Mouse (Mus musculus) fibroblast of lung, adult 2 months (primary cell): ENCODE measurements around the gene Lamtor3.
"Not testable (repeated sequence)": the region's sequence is repeated elsewhere in the genome, so short reads cannot be mapped to it uniquely, and the experiment has no call there.

Experiments
- DNase-seq: peaks from one replicate; pipeline ENCODE4 v3.0.0-alpha.2; 2011; ENCODE audit warnings: low read depth

The Lamtor3 gene

GRCm38 (mm10) chr3:137961736-137962385 is 43.6 kb downstream of the Lamtor3 start:
- DNase-seq: no peak

- no peak for DNase-seq
Observed at GRCm38 (mm10) chr3:137963508-137963907, 45.2 kb downstream of the Lamtor3 start.

GRCm38 (mm10) chr3:137964014-137964413 is 45.7 kb downstream of the Lamtor3 start:
- not testable (repeated sequence) for DNase-seq

GRCm38 (mm10) chr3:137968105-137968819 is 50.0 kb downstream of the Lamtor3 start:
- DNase-seq: no peak

GRCm38 (mm10) chr3:137968820-137969486 is 50.6 kb downstream of the Lamtor3 start:
- DNase-seq: no peak

- DNase-seq: no peak
Observed at GRCm38 (mm10) chr3:137969951-137970350, 51.6 kb downstream of the Lamtor3 start.

- no peak for DNase-seq
Observed at GRCm38 (mm10) chr3:137972224-137972623, 53.9 kb downstream of the Lamtor3 start.

GRCm38 (mm10) chr3:137972989-137973388 is 54.7 kb downstream of the Lamtor3 start:
- no peak for DNase-seq

GRCm38 (mm10) chr3:137974306-137974705 is 56.0 kb downstream of the Lamtor3 start:
- DNase-seq: no peak

GRCm38 (mm10) chr3:137975435-137975834 is 57.1 kb downstream of the Lamtor3 start:
- no peak for DNase-seq

GRCm38 (mm10) chr3:137975856-137976423 is 57.6 kb downstream of the Lamtor3 start:
- DNase-seq: no peak

- DNase-seq: no peak
Observed at GRCm38 (mm10) chr3:137976943-137977628, 58.8 kb downstream of the Lamtor3 start.

GRCm38 (mm10) chr3:137977629-137978041 is 59.3 kb downstream of the Lamtor3 start:
- no peak for DNase-seq

- DNase-seq: no peak
Observed at GRCm38 (mm10) chr3:137978233-137978632, 59.9 kb downstream of the Lamtor3 start.
